Mouse (Mus musculus) C2C12 (cell line): Measurements from ENCODE around the gene Tbk1.

Experiments used
- CTCF ChIP-seq: IDR thresholded peaks from one replicate; pipeline ENCODE4 v1.5.1; 2011; ENCODE audit not compliant: control insufficient read depth, insufficient read depth, insufficient read length
- MAX ChIP-seq: IDR thresholded peaks from one replicate; pipeline ENCODE4 v1.6.1; 2011; ENCODE audit warnings: mild to moderate bottlenecking, control low read depth
- MYOG ChIP-seq: IDR thresholded peaks from one replicate; pipeline ENCODE4 v1.6.1; 2011; ENCODE audit not compliant: control insufficient read depth, insufficient read length; ENCODE audit errors: extremely low read depth
- USF1 ChIP-seq: IDR thresholded peaks from one replicate; pipeline ENCODE4 v1.6.1; 2011; ENCODE audit warnings: low read depth, mild to moderate bottlenecking, control low read depth, moderate library complexity

- TF ChIP-seq CTCF (no peak), MAX (no peak), MYOG (no peak), USF1 (no peak)
Observed at GRCm38 (mm10) chr10:121612448-121612847, 25.9 kb upstream of the Tbk1 start.
